Mouse (Mus musculus): ENCODE data around the gene Exosc8.

The Exosc8 gene

DNA sequence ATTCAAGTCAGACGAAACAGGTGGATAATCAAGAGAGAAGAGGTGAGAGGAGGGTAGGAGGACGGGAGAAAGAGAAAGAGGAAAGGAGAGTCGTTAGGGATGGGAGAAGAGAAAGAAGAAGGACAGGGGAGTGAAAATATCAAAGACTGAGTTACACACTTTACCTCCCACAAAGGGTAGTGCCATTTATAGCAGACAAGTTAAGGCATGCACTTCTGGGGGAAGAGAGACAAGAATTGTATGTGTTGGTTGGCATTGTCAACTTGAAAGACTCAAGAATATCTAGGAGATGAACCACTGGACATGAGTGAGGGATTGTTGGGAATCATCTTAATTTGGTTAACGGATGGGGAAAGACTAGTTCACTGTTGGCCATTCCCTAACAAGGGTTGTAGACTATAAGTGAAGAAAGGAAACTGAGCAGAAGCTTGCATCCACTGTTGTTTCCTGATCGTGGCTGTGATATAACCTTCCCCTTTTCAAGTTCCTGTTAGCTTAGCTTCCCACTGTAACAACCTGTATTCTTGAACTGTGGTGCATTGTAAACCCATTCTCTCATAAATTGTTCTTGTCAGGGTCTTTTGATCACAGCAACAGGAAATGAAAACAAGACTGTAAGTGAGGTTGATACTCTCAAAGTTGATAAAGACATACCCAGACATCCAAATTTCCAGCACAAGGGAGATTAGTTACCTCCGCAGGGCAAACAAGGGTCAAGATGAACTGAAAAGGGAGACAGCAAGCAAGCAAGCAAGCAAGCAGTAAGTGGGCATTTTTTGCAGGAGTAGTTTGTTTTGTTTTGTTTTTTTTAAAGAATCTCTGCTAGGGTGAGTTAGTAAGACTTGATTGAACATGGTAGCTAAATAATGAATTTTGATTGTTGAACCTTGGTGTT, 53.6 kb downstream of the Exosc8 start:
- no peak for DNase-seq (ENCODE audit: low read depth, low spot score)
